Mouse (Mus musculus) heart, adult 8-10 months (tissue): ENCODE data around the gene Slpi. TPM values are rescaled to one million over a fixed set of nuclear protein-coding genes. Genes with fewer than 3 reads are reported as not detected.
"Not testable (repeated sequence)": the region's sequence is repeated elsewhere in the genome, so short reads cannot be mapped to it uniquely, and the experiment has no call there.

ENCODE experiments used
- DNase-seq: peaks from one replicate; pipeline ENCODE4 v3.0.0; 2022; ENCODE audit warnings: low spot score
- total RNA-seq, 4 experiments: library from RNA; stranded (reverse); gene quantifications; 2 replicates each; pipeline ENCODE4 v1.2.4; 2022

Slpi gene
- total RNA-seq, 4 experiments from 2014 or later, result 1.1 to 110 (median 2.3) TPM

DNA sequence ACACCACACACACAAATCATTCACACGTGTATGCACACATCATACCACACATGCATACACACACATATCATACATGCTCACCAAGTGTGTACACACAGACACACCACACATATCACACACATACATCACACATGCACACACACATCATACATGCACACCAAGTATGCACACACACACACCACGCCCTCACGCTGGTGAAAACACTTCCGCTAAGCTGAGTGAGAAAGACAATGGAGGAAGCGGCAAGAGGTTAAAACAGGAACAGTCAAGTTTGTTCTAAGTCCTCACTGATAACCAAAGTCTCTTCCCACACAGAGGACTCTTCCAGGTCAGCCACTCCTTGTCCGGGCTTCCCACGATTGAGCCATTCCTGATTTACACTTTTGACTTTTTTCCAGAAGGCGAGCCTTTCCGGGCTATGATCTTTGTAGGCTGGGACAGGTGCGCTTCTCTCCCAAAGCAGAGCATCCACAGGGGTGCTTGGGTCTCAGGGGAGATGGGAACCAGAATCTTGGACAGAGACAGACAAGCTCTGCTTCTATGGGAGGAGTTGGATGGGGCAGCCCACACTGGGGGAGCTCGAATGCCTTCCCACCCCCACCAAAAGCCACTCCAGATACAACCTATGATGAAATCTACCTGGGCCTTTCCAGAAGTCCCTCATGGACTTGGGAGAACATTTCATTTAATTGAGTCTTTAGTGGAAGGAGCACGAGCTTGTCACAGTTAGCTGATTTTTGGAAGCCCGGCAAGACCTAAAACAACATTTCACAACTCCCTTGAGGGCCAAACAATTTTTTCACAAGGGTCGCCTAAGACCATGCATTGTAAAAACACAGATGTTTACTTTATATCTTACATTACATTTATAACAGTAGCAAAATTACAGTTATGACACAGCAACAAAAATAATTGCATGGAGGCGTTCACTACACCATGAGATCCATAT, 11.1 kb downstream of the Slpi start:
- no peak for DNase-seq

DNA sequence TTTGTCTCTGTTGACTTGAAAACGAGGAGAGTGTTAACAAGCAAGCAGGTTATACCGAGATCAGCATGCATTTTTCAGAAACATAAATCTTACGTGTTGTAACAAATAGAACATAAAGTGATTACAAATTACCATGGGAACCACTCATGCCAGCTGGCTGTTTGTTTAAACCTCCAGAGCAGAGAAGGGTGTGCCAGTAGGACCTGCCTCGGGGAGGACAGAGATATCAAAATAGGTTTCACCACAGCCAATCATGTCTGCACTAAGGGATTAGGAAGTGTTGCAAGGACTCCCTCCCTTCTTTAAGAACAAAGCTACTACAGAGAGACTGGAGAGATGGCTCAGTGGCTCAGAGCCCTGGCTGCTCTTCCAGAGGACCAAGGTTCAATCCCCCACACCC, 15.7 kb downstream of the Slpi start:
- DNase-seq, result no peak

DNA sequence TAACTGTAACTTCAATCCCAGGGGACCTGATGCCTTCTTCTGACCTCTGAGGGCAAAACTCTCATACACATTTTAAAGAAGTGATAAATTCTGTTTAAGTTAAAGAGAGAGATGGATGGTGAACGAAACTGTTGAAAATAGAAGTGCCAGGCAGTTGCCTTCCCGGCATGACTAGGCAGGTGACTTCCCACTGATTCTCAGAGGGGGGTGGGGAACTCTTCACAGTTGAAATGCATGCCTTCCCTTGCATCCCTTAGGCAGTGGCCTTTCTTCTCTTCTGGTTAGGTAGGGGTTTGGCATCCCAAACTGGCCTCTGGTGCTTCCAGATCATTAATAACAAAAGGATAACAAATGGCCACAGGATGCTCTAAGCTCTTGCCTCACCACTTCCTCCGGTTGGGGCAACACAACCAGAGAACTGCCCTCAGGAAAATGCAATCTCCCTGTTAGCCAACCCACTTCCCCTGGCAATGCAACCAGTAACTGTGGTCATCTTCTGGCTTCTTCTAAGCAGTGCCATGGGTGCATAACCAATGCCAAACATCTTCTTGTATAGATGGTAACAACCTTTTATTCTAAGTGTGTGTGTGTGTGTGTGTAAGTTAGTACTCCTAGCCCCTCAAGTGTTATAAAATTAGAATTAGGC, 16.4 kb downstream of the Slpi start:
- DNase-seq, result no peak

DNA sequence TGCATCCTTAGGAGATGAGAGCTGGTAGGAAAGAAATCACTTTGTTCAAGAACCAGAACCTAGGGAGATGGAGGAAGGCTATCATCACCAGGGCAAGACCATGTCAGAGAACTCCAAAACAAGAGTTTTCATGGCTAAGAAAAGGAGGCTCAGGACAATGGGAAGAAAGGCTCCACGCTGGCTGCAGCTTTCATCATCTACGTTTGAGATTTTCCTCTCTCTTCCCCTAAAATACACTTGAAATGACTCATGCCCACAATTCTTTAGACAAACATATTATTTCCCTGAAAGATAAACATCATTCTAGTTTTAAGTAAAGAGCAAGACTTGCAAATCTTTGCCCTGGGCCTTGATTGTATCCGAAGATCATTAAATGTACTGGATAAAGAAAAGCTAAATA, 17.5 kb downstream of the Slpi start:
- no peak for DNase-seq

DNA sequence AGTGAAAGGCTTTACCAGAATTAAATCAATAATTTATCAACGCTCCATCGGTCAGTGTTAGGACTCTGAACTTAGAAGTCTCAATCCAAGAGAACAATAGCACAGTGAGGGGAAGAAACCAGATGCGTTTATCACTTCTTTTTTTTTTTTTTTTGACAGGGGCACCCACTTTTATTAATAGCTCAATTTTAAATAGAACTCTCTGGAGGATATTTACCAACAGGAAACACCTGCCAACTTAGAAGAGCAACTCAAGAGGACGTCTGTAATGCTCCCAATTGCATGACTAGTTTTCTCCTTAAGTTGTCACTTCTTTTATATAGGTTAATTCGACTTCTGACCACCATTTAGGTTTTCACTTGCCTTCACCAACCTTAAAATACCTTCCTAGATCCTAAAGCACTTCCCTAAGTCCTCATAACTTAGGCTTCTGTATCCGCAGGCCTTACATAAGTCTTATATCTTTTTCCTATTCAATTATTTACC, 20.2 kb downstream of the Slpi start:
- no peak for DNase-seq

DNA sequence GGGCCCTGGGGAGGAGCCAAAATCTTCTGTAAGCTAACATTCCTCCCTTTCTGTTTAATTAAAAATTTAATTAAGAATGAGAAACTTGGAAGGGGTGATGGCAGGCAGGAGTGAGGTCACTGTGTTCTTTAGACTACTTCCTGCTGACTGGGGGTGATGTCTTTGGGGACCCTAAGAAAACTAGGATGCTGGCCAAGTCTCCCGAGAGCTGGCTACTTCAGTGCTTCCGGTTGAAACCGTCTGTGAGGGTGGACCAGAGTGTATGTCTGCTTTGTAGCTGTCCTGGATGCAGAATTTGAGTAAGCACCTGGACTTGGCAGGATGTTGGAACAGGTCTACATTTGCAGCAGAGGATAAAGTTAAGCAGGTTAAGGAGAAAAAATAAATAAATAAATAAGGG, 21.9 kb downstream of the Slpi start:
- DNase-seq, result no peak

DNA sequence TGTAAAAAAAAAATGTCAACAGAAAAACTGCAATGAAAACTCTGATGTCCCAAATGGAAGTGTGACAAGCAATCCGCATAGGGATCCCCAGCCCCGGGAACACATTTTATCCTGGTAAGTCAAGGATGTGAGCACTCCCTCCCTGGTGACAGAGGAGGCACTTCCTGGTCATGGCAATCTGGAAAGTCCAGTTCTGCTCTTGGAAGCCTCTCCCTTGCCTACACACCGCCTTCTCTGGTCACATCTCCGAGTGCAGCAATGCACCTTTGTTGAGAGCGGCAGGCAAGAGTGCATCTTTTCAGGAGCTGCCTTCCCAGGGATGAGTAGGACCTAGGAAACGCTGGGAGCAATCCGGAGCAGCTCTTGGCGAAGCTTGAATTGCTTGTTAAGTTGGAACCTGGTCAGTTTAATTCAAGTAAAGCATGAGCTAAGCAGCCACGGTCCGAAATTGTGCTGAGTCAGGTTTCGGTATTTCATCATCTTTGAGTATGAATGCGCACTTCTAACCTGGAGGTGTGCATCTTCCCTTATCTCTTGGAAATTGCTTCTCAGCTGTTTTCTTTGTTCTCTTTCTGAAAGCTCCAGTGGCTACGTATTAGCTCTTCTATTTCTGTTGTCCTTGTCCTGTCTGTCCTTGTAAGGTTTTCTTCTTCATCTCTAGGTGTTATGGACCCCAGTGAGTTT, 27.8 kb downstream of the Slpi start:
- DNase-seq, result no peak

DNA sequence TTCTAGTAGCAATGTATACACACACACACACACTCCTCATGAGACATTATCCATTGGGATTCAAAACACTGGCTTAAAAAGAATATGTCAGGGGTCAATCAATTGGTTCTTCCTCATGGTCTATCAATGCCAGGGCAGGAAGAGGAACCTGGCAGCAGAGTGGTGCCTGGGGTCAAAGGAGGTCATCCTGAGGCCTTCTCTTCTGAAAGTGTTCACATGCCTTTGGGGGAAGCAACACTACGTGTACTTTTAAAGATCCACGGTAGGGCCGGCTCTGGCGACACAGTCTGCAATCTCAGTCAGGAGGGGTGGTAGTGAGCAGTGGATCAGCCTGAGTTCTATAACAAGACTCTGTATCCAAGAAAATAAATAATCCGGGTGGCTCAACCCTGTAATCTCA, 29.2 kb downstream of the Slpi start:
- no peak for DNase-seq

DNA sequence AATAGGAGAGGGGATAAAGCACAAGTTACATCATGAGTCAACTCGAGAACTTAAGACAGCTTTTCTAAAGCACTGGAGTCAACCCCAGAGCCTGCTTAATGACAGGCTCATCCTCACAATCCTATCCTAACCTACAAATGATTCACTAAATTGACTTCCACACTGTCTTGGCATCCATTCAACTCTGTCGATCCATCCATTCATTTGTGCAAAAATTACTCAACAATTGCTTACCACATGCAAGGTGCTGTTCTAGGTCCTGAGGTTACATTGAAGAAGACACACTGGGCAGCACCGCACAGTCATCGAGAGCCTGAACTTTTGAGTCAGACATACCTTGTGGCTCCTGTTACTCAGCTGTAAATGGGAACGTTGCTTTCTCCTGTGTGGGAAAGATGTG, 29.9 kb downstream of the Slpi start:
- DNase-seq, result no peak

DNA sequence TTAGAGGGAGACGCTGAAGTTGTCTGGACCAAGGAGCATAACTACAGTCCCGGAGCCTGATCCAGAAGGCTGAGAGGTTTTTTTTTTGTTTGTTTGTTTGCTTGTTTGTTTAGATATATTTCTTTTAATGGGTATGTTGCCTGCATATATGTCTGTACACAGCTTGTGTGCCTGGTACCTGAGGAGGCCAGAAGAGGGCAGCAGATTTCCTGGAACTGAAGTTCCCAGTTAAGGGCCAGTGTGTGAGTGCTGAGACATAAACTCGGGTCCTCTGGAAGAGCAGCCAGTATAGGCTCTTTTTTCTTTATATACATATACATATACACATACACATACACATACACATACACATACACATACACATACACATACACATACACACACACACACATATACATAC, 30.5 kb downstream of the Slpi start:
- DNase-seq, result no peak

DNA sequence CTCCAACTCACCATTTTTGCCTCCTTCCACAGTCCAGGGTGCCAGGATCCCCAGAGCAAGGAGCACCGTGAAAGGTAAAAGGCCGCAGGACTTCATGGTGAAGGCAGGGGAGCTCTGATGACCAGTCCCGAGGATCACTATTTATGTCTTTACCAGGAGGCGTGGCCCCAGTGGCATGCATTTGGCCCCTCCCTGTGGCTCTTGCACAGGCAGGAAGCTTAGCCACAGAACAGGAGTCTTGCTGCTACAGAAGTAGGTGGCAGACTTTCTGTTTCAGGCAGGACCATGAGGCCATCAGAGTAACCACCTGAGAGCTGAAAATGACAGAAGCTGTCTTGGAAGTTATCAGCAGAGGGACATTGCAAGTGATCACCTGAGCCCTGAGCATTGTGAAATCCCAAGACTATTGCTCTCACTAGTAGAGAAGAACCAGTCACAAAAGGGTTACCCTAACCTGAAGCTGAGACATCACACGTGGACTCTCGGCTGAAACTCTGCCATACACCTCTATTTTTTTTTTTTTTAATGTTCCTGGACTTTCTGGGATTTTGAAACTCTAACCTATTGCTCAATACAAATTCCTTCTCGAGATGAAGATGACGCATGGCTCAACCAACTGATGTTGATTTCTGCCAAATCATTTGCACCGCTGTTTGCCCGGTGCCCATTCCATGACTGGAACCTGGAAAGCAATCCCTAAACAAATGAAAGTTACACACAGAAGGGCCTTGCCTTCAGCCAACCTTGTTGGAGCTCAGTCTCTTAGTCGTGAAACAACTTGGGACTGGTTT, 32.5 kb downstream of the Slpi start:
- DNase-seq, result no peak

DNA sequence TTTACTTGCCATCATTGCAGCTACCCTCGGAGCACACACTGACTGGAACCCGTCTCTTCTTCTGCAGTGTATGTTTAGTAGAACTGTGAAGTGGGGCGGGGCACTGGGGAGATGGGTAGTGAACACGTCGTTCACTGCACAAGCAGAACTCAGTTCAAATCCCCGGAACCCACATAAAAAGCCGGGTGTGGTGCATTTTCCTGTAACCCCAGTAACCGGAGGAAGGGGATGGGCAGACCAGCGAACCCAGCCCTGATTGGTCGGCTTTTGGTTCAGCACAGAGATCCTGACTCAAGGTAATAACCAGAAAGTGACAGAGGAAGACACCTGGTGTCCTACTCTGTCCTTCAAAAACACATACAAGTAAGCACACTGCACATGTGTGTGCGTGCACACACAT, 35.5 kb downstream of the Slpi start:
- no peak for DNase-seq

DNA sequence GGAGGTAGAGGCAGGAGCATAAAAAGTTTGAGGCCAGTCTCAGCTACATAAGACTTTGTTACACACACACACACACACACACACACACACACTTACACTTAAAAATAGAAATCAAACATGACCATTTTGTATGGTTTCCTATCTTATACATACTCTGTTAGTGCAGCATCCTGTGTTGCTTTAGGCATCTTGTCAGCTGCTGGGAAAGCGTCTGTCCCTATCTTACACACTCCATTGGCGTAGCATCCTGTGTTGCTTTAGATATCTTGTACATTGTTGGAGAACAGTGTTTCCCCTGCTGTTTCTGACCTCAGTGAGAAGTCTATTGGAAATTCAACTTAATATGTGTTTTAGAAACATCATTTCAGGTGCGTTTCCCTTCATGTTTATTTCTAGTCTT, 36.2 kb downstream of the Slpi start:
- no peak for DNase-seq

DNA sequence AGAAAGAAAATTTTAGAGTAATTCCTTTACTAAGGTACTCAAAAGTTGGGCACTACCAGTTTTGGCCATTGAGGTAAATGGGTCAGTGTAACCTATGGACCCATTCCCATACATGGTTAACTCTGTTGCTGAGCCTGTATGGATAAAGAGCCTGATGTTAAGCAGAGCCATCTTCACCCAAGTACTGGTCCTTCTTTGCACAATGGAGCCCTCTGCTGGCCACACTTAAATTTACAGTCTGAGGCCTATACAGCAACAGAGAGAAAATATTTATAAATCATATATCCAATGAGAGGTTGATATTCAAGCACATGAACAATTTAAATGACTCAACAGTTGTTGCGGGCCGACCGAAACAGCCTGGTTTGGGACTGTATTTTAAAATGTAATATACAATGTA, 39.9 kb downstream of the Slpi start:
- no peak for DNase-seq

DNA sequence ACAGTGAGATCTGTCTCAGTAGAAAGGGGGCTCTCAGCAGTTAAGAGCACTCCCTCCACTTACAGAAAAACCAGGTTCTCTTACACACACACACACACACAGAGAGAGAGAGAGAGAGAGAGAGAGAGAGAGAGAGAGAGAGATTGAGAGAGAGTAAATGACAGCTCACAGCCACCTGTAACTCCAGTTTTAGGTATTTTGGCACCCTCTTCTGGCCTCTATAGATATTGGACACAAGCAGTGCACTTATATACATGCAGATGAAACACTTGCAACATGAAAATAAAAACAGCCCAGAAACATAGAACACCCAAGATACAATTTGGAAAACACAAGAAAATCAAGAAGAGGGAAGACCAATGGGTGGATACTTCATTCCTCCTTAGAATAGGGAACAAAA, 41.2 kb downstream of the Slpi start:
- not testable (repeated sequence) for DNase-seq

DNA sequence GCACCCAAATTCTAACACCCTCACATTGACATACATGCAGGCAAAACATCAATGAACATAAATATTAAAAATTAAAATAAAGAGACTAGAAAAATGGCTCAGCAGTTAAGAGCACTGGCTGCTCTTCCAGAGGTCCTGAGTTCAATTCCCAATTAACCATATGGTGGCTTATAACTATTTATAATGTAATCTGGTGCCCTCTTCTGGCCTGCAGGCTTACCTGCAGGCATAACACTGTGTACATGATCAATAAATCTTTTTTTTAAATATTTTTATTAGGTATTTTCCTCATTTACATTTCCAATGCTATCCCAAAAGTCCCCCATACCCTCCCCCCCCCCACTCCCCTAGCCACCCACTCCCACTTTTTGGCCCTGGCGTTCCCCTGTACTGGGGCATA, 45.2 kb downstream of the Slpi start:
- not testable (repeated sequence) for DNase-seq

DNA sequence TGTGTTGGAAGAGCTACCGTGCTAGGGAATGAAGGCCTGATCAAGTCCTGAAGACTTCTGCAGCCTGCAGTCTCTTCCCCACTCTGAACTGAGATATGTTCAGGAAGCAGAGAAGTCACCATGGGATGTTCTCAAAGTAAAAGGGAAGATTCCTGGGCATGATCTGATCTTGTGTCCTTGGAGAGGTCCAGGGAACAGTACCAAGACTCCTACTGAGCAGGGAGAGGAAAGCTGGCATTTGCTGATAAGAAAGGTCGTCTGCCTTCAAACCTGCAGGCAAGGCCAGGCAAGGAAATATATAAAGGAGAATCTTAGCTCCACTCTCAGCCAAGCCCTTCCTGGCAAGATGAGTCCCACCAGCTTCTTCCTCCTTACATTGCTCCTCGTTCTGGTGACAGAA, 56.5 kb downstream of the Slpi start, which contains the start of gene Svs5:
Gene Svs5, plus strand, starts transcription at position 301 of the 400 bp plus-strand sequence.
- not testable (repeated sequence) for DNase-seq

DNA sequence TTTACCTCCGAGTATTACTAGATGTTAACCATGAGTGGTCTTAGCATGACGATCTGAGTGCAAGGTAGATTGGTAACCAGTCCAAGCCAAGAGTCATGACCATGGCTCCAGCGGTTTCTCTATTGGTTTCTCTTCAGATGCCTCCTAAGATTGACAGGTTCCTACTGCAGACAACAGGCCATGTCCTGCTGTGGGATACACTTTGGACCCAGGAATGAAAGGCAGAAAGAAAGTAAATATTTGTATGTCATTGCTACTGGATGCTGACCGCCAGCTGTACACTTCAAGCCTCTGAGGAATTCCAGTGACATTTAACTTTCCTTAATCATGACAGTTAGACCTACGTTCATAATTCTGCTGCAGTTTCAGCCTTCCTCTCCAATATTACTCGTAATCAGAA, 67.9 kb downstream of the Slpi start:
- DNase-seq, result no peak

DNA sequence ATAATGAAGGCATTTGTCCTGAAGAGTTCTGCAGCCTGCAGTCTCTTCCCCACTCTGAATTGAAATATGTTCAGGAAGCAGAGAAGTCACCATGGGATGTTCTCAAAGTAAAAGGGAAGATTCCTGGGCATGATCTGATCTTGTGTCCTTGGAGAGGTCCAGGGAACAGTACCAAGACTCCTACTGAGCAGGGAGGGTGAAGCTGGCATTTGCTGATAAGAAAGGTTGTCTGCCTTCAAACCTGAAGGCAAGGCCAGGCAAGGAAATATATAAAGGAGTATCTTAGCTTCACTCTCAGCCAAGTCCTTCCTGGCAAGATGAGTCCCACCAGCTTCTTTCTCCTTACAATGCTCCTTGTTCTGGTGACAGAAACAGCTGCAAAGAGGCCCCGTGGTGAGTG, 72.4 kb downstream of the Slpi start, which contains the start of gene Svs6:
Gene Svs6, plus strand, starts transcription at position 301 of the 400 bp plus-strand sequence.
- DNase-seq, result not testable (repeated sequence)

DNA sequence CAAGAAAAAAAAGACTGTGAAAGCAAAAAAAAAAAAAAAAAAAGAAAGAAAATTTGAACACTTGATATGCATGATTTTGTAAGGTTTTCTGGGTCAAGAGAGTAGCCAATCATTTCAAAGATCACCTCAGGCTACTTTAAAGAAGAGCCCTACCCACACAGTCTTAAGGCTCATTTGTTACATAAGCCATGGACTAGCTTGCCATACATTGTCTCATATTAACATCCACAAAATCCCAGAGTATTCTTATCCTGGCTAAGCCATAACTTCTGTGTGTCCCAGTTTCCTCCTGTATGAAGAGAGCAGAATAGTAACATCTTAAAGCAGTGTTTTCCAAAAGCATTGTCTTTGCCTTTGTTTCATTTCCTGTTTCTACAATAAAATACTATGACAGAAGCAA, 73.4 kb downstream of the Slpi start:
- DNase-seq, result not testable (repeated sequence)

DNA sequence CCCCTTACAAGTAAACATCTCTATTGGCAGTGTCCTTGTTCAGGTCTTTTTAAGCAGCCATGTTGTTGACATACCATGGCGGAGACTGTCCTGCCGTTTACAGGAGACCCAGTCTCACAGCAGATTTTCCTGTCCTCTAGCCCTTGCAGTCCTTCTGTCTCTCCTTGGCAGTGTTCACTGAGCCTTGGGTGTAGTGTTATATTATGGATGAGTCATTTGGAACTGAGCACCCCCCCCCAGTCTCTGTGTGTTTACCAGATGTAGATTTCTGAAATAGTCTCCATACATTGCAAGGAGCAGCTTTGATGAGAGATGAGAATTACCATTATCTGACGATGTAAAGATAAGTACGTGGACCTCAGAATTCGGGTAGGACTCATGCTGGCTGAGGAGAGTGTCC, 76.3 kb downstream of the Slpi start:
- DNase-seq, result no peak
